8 mouse cellular contexts compared by ENCODE assay signal in genomic region chr7:99267251-99267896, GRCm38 (mm10). TPM values are rescaled to one million over a fixed set of nuclear protein-coding genes. Genes with fewer than 3 reads are reported as not detected.
DNase-seq lines count a peak whose midpoint lies in the region; ATAC-seq and TF ChIP-seq lines count a peak whose summit lies in the region.

Gene Map6 (plus strand): TSS chr7:99267447.

- ATAC-seq in kidney, postnatal 0 days (replicated peaks; ENCODE audit: low FRiP score, low read depth), result no peak
- peak; percentile 66 for ATAC-seq in forebrain, embryonic 13.5 days
- ATAC-seq in lung, embryonic 15.5 days (ENCODE audit: borderline replicate concordance, extremely low read depth, low FRiP score, low TSS enrichment), result no peak

- 0 out of 2 replicates have a peak within 1 kb of the TSS, but pooled peaks have one; percentile 0 for H3K9ac ChIP-seq in kidney, postnatal 0 days (ENCODE audit: low read depth, low read length)
- peak within 1 kb of the TSS; percentile 83 for H3K9ac ChIP-seq in forebrain, embryonic 13.5 days
- H3K9ac ChIP-seq in lung, embryonic 15.5 days, result peak within 1 kb of the TSS; percentile 5

- DNase-seq in kidney, postnatal 0 days (ENCODE audit: low spot score), result peak; percentile 12
- no peak for DNase-seq in kidney, postnatal 14 days
- DNase-seq in brain, embryonic 18.5 days (ENCODE audit: low read depth, low spot score), result peak; percentile 80
- DNase-seq in layer of hippocampus, adult 8-10 months (ENCODE audit: low spot score in 2 of 2), result peak; percentile 65 to 76
- DNase-seq in right cerebral cortex, postnatal 10 days (ENCODE audit: low spot score in 2 of 2), result peak; percentile 87 to 91
- no peak for DNase-seq in ovary, postnatal 14 days (ENCODE audit: low spot score)

- no peak within 1 kb of the TSS for H3K27ac ChIP-seq in kidney, postnatal 0 days
- peak within 1 kb of the TSS; percentile 96 for H3K27ac ChIP-seq in forebrain, embryonic 13.5 days
- H3K27ac ChIP-seq in lung, embryonic 15.5 days, result no peak within 1 kb of the TSS

- 2% methylated on average over 34 of the region's 34 CpGs for WGBS in kidney, postnatal 0 days
- WGBS in forebrain, embryonic 13.5 days, result under 1% methylated on average over 33 of the region's 34 CpGs
- WGBS in lung, embryonic 15.5 days, result 2% methylated on average over 34 of the region's 34 CpGs

- H3K27me3 ChIP-seq in kidney, postnatal 0 days (ENCODE audit: insufficient read depth, low read length), result peaks cover 47% of the 10 kb centered on the region
- 0 out of 2 replicates have a peak, but pooled peaks cover 4% of the 10 kb centered on the region for H3K27me3 ChIP-seq in forebrain, embryonic 13.5 days
- H3K27me3 ChIP-seq in lung, embryonic 15.5 days, result peaks cover 64% of the 10 kb centered on the region

- H3K36me3 ChIP-seq in kidney, postnatal 0 days (ENCODE audit: insufficient read depth, low read length), result no peaks in the 10 kb centered on the region
- peaks cover 4% of the 10 kb centered on the region; the same call in 1 of the 2 replicates for H3K36me3 ChIP-seq in forebrain, embryonic 13.5 days (ENCODE audit: poor library complexity, severe bottlenecking)
- H3K36me3 ChIP-seq in lung, embryonic 15.5 days, result no peaks in the 10 kb centered on the region

- no peak for TF ChIP-seq CTCF in kidney, postnatal 0 days (IDR thresholded peaks at IDR 0.05; ENCODE audit: low read depth)

- H3K4me2 ChIP-seq in kidney, postnatal 0 days (ENCODE audit: low read length), result peak within 1 kb of the TSS; percentile 63
- peak within 1 kb of the TSS; percentile 97 for H3K4me2 ChIP-seq in forebrain, embryonic 13.5 days
- peak within 1 kb of the TSS; percentile 76 for H3K4me2 ChIP-seq in lung, embryonic 15.5 days

- peaks cover 18% of the 10 kb centered on the region for H3K4me1 ChIP-seq in kidney, postnatal 0 days (replicated peaks; ENCODE audit: insufficient read depth, low read length)
- H3K4me1 ChIP-seq in forebrain, embryonic 13.5 days, result peaks cover 37% of the 10 kb centered on the region
- peaks cover 32% of the 10 kb centered on the region for H3K4me1 ChIP-seq in lung, embryonic 15.5 days

- H3K9me3 ChIP-seq in kidney, postnatal 0 days (replicated peaks; ENCODE audit: low read length), result no peaks in the 10 kb centered on the region
- H3K9me3 ChIP-seq in forebrain, embryonic 13.5 days (replicated peaks), result no peaks in the 10 kb centered on the region
- H3K9me3 ChIP-seq in lung, embryonic 15.5 days, result no peaks in the 10 kb centered on the region

- peak within 1 kb of the TSS; percentile 38 for H3K4me3 ChIP-seq in kidney, postnatal 0 days (replicated peaks; ENCODE audit: low read depth, low read length)
- peak within 1 kb of the TSS; percentile 77 for H3K4me3 ChIP-seq in forebrain, embryonic 13.5 days
- H3K4me3 ChIP-seq in lung, embryonic 15.5 days, result peak within 1 kb of the TSS; percentile 43

RNA-seq across cellular contexts. Expression of gene Map6, which starts in this region (rescaled TPM):
- 1.7 and 1.8 TPM in 2 replicates for polyA plus RNA-seq in kidney, postnatal 0 days (2015; fragmentation: Nextera tagmentation; extraction: Ambion mirVana)
- 46.9 and 51.3 TPM in 2 replicates for polyA plus RNA-seq in forebrain, embryonic 13.5 days (2015; fragmentation: Nextera tagmentation; extraction: Ambion mirVana)
- 100 to 1,000 TPM; 101 to 108 (median 106) TPM for total RNA-seq in layer of hippocampus, adult 8-10 months (2022)
- polyA plus RNA-seq in lung, embryonic 15.5 days (2015; fragmentation: Nextera tagmentation; extraction: Ambion mirVana), result 2.6 and 3.5 TPM in 2 replicates

Comparison
In these comparisons a context has a peak if more than half of its experiments do, and no peak if none do; other contexts are left out.
1. RNA of gene Map6 (polyA plus RNA-seq): 46.9 to 51.3 TPM in forebrain, embryonic 13.5 days; 2.6 to 3.5 TPM in lung, embryonic 15.5 days and 1.7 to 1.8 TPM in kidney, postnatal 0 days; every median in the first group is over 10 times any median in the second.
2. DNase-seq: peak in kidney, postnatal 0 days (single experiment), brain, embryonic 18.5 days (single experiment), layer of hippocampus, adult 8-10 months (2 of 2) and right cerebral cortex, postnatal 10 days (2 of 2); none in kidney, postnatal 14 days (single experiment) and ovary, postnatal 14 days (single experiment).
3. H3K9ac ChIP-seq: peak in every context shown above with its lines; median percentile 83 in forebrain, embryonic 13.5 days; 5 in lung, embryonic 15.5 days; 0 in kidney, postnatal 0 days.
4. Peak in every context shown above with its lines, with median percentiles within 50 percentile points of each other: H3K4me2 ChIP-seq and H3K4me3 ChIP-seq.